Mouse (Mus musculus): ENCODE measurements around the gene Rrh. TPM values are rescaled to one million over a fixed set of nuclear protein-coding genes. Genes with fewer than 3 reads are reported as not detected.
"Not testable (repeated sequence)": the region's sequence is repeated elsewhere in the genome, so short reads cannot be mapped to it uniquely, and the experiment has no call there.

The Rrh gene
- total RNA-seq, 2 experiments from 2014 or later, result 0.13 to 0.96 TPM

- DNase-seq (ENCODE audit: low spot score in 2 of 2), result no peak
These were observed 28.6 kb downstream of the Rrh start for GRCm38 (mm10) chr3:129793801-129794200.

- no peak for DNase-seq (ENCODE audit: low spot score in 2 of 2)
These were observed 39.6 kb downstream of the Rrh start for GRCm38 (mm10) chr3:129782746-129783145.

- no peak for DNase-seq (ENCODE audit: low spot score in 2 of 2)
These were observed 41.0 kb downstream of the Rrh start for GRCm38 (mm10) chr3:129781435-129781834.

- DNase-seq (ENCODE audit: low spot score in 2 of 2), result no peak
These were observed 51.2 kb downstream of the Rrh start for GRCm38 (mm10) chr3:129771210-129771609.

- DNase-seq (ENCODE audit: low spot score in 2 of 2), result no peak
These were observed 55.2 kb downstream of the Rrh start for GRCm38 (mm10) chr3:129766971-129767794.

DNA sequence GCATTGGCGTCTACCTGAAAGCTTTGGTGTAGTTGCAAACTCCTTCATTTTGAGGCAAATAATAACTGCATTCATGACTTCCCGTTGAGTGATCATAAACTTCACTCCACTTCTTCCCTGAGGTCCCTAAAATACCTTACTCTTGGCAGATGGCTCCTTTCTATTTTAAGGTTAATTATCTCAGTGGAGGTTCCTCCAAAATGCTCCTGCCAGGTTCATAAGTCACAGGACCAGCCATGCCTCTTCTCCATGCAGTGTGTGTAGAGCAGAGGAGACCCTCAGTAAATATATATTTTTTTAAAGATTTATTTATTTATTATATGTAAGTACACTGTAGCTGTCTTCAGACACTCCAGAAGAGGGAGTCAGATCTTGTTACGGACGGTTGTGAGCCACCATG, 56.3 kb downstream of the Rrh start:
- no peak for DNase-seq (ENCODE audit: low spot score in 2 of 2)

GRCm38 (mm10) chr3:129757599-129757998, 64.8 kb downstream of the Rrh start:
- not testable (repeated sequence) for DNase-seq (ENCODE audit: low spot score in 2 of 2)

GRCm38 (mm10) chr3:129754650-129755604, 67.5 kb downstream of the Rrh start, which contains the start of gene Egf:
Egf (minus strand) TSS chr3:129755316.
- DNase-seq (ENCODE audit: low spot score in 2 of 2), result peak in 1 of 2 experiments; percentile 20

Other genes with a start within 250 kb of the Rrh start
- gene Egf, start 67.3 kb downstream of the Rrh start, total RNA-seq (2021), result 10 to 100 TPM; 15.5 to 19.1 TPM
- gene Lrit3, start 18.6 kb downstream of the Rrh start, total RNA-seq (2021), result not detected
- gene Gar1, start 8.8 kb upstream of the Rrh start, total RNA-seq (2021), result 10 to 100 TPM; 38.8 to 48.7 TPM
- under 1 TPM; 0.12 to 0.75 TPM for gene Cfi, start 13.3 kb upstream of the Rrh start, total RNA-seq (2021)
- 10 to 100 TPM; 19.0 to 19.4 TPM for gene Pla2g12a, start 56.0 kb upstream of the Rrh start, total RNA-seq (2021)
- gene Casp6, start 78.8 kb upstream of the Rrh start, total RNA-seq (2021), result 10 to 100 TPM in 1 of 2 experiments, 1 to 10 TPM in 1; 8.3 to 11.4 TPM
- gene Mcub, start 147.6 kb upstream of the Rrh start, total RNA-seq (2021), result 1 to 10 TPM; 1.1 to 1.4 TPM
- 10 to 100 TPM; 49.7 to 51.5 TPM for gene Sec24b, start 239.0 kb upstream of the Rrh start, total RNA-seq (2021)